Mouse (Mus musculus) E14TG2a.4 (cell line): ENCODE data around the gene Selenoo.

Experiments used
- CTCF ChIP-seq: conservative IDR thresholded peaks from 2 replicates; pipeline ENCODE4 v1.5.1; 2014; ENCODE audit warnings: low read length
- NANOG ChIP-seq: IDR thresholded peaks from 2 replicates; pipeline ENCODE4 v1.6.1; 2014; ENCODE audit warnings: borderline replicate concordance, low read length, mixed read lengths

DNA sequence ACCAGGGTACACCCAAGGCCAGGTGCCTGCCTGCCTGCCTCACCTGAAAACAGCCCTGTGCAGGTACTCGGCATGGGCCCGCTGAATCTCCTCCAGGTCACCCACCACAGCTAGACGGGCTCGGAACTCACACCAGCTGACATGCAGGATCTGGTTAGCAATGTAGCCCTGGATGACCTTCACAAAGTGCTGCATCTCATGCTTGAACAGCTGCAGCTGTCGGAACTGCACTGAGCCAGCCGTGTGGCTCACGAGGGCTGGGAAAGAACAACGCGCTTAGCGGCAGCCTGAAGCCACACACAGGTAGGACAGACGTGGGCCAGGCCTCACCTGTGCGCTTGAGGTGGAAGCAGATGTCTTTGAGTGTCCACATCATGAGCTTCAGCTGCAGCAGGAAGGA lies 11.9 kb downstream of the Selenoo start:
- TF ChIP-seq CTCF: no peak
- no peak for TF ChIP-seq NANOG
